Mouse (Mus musculus) CH12.LX (cell line): ENCODE results near the gene Mxra7. TPM values are rescaled to one million over a fixed set of nuclear protein-coding genes. Genes with fewer than 3 reads are reported as not detected.

ENCODE experiments used
- DNase-seq: peaks from one replicate; pipeline ENCODE4 v3.0.0-alpha.2; 2013; ENCODE audit errors: extremely low read depth
- H3K27ac ChIP-seq: 2 replicates; pipeline ENCODE4 v1.5.1; 2012; ENCODE audit warnings: low read depth, mild to moderate bottlenecking, control low read depth, moderate library complexity; ENCODE audit not compliant: insufficient read depth
- H3K27me3 ChIP-seq: replicated peaks from 2 replicates; pipeline ENCODE3; 2012; ENCODE audit warnings: inconsistent platforms
- H3K36me3 ChIP-seq, 2 experiments: replicated peaks in 1 of 2; 2 replicates each; pipeline versions ENCODE3 to v1.6.1; 2012; ENCODE audit warnings: inconsistent platforms in 1 of 2, low read length in 1 of 2, mild to moderate bottlenecking in 1 of 2, mixed read lengths in 1 of 2, moderate library complexity in 1 of 2; ENCODE audit not compliant: control insufficient read depth in 1 of 2, insufficient read depth in 1 of 2
- H3K4me1 ChIP-seq, 2 experiments: 2 replicates each; pipeline ENCODE4 v1.6.1; 2012; ENCODE audit warnings: inconsistent platforms in 1 of 2, moderate library complexity in 1 of 2; ENCODE audit not compliant: insufficient read depth in 2 of 2, control insufficient read depth in 1 of 2
- H3K4me2 ChIP-seq: 2 replicates; pipeline ENCODE4 v1.6.1; 2012; ENCODE audit warnings: low read depth, mild to moderate bottlenecking, control low read depth; ENCODE audit not compliant: poor library complexity, insufficient read depth, severe bottlenecking
- H3K4me3 ChIP-seq, 3 experiments: fragments of 150-350 bp in 1 of 3; sonication (generic) in 1 of 3; replicated peaks in 1 of 3; 2 replicates each; pipeline versions ENCODE3 to v1.5.1; 2011 to 2012; ENCODE audit warnings: low read depth in 2 of 3, low read length in 2 of 3, mild to moderate bottlenecking in 2 of 3, moderate library complexity in 2 of 3, control low read depth in 1 of 3, improper control_type of control experiment in 1 of 3, inconsistent platforms in 1 of 3, mixed read lengths in 1 of 3; ENCODE audit not compliant: poor library complexity in 1 of 3
- H3K79me2 ChIP-seq: replicated peaks from 2 replicates; pipeline ENCODE4 v1.6.1; 2012; ENCODE audit warnings: mild to moderate bottlenecking, moderate library complexity; ENCODE audit not compliant: control insufficient read depth, poor library complexity, insufficient read depth, severe bottlenecking; ENCODE audit errors: extremely low read depth
- H3K9ac ChIP-seq: 2 replicates; pipeline ENCODE4 v1.6.1; 2012; ENCODE audit warnings: low read depth, mild to moderate bottlenecking, control low read depth, moderate library complexity; ENCODE audit not compliant: insufficient read depth
- H3K9me3 ChIP-seq: replicated peaks from 2 replicates; pipeline ENCODE3; 2012; ENCODE audit warnings: low read length, inconsistent platforms, mixed read lengths
- CHD1 ChIP-seq: IDR thresholded peaks from 2 replicates; pipeline ENCODE4 v1.6.1; 2012; ENCODE audit warnings: low read depth, low read length, improper control_type of control experiment, inconsistent platforms
- CHD2 ChIP-seq: IDR thresholded peaks from 2 replicates; pipeline ENCODE4 v1.6.1; 2011; ENCODE audit warnings: low read length, improper control_type of control experiment
- CTCF ChIP-seq, 2 experiments: IDR thresholded peaks in 1 of 2; conservative IDR thresholded peaks in 1 of 2; 2 replicates each; pipeline ENCODE4 v1.5.1; 2011 to 2012; ENCODE audit warnings: low read depth in 2 of 2, low read length in 2 of 2, improper control_type of control experiment in 1 of 2, inconsistent platforms in 1 of 2, mild to moderate bottlenecking in 1 of 2, moderate library complexity in 1 of 2
- E2F4 ChIP-seq: IDR thresholded peaks from 2 replicates; pipeline ENCODE4 v1.6.1; 2011; ENCODE audit warnings: low read depth, low read length, improper control_type of control experiment; ENCODE audit not compliant: insufficient replicate concordance
- ELF1 ChIP-seq: IDR thresholded peaks from 2 replicates; pipeline ENCODE4 v1.6.1; 2014; ENCODE audit warnings: low read depth, mild to moderate bottlenecking, inconsistent platforms, low read length, improper control_type of control experiment
- EP300 ChIP-seq: IDR thresholded peaks from 2 replicates; pipeline ENCODE4 v1.6.1; 2011; ENCODE audit warnings: low read length, improper control_type of control experiment
- JUND ChIP-seq: conservative IDR thresholded peaks from 2 replicates; pipeline ENCODE4 v1.6.1; 2011; ENCODE audit warnings: low read depth, low read length, improper control_type of control experiment
- MAX ChIP-seq: IDR thresholded peaks from 2 replicates; pipeline ENCODE4 v1.6.1; 2011; ENCODE audit warnings: low read length, improper control_type of control experiment
- RAD21 ChIP-seq: IDR thresholded peaks from 2 replicates; pipeline ENCODE4 v1.6.1; 2011; ENCODE audit warnings: low read depth, mild to moderate bottlenecking, low read length, improper control_type of control experiment, moderate library complexity
- SIN3A ChIP-seq: IDR thresholded peaks from 2 replicates; pipeline ENCODE4 v1.6.1; 2012; ENCODE audit warnings: low read length, improper control_type of control experiment, inconsistent platforms
- TBP ChIP-seq: conservative IDR thresholded peaks from 2 replicates; pipeline ENCODE4 v1.6.1; 2011; ENCODE audit warnings: low read depth, low read length, improper control_type of control experiment
- TCF12 ChIP-seq: IDR thresholded peaks from 2 replicates; pipeline ENCODE4 v1.6.1; 2014; ENCODE audit warnings: low read depth, mild to moderate bottlenecking, inconsistent platforms, low read length, improper control_type of control experiment
- USF1 ChIP-seq: IDR thresholded peaks from 2 replicates; pipeline ENCODE4 v1.6.1; 2014; ENCODE audit warnings: low read depth, mild to moderate bottlenecking, inconsistent platforms, low read length, improper control_type of control experiment
- USF2 ChIP-seq: conservative IDR thresholded peaks from 2 replicates; pipeline ENCODE4 v1.6.1; 2011; ENCODE audit warnings: low read depth, low read length, improper control_type of control experiment
- ZC3H11A ChIP-seq: IDR thresholded peaks from 2 replicates; pipeline ENCODE4 v1.6.1; 2012; ENCODE audit warnings: low read depth, mild to moderate bottlenecking, inconsistent platforms, low read length, improper control_type of control experiment
- ZNF384 ChIP-seq: IDR thresholded peaks from 2 replicates; pipeline ENCODE4 v1.6.1; 2012; ENCODE audit warnings: low read depth, low read length, improper control_type of control experiment, inconsistent platforms
- dilution Hi-C: fragments of 300-500 bp; cut with MboI; formaldehyde crosslinking; loops from 2 replicates; pipeline ENCODE4 v1.14.3; 2020; ENCODE audit warnings: low sequenced_read_pairs; ENCODE audit not compliant: extremely low pct_unique_long_range_greater_than_20kb, extremely low pct_ligation_motif_present
- in situ Hi-C: fragments of 300-500 bp; cut with MboI; formaldehyde crosslinking; loops from 3 replicates; pipeline ENCODE4 v1.14.3; 2019; ENCODE audit warnings: low sequenced_read_pairs, low pct_ligation_motif_present, low pct_unique_long_range_greater_than_20kb, mixed read lengths
- polyA plus RNA-seq: library from polyadenylated mRNA; unstranded; fragments of >175 nt; gene quantifications from 2 replicates; pipeline ENCODE4 v1.2.1, GENCODE M21; 2012; ENCODE audit warnings: low read depth; ENCODE audit not compliant: insufficient read length
- total RNA-seq, 2 experiments: library from RNA; depleted of rRNA; stranded (reverse); fragments of 300-350 nt in 1 of 2; fragments of >200 nt in 1 of 2; gene quantifications; 2 replicates each; pipeline ENCODE4 v1.2.3; 2012 to 2014

Gene Mxra7
- total and polyA plus RNA-seq, 3 experiments: not detected

DNA sequence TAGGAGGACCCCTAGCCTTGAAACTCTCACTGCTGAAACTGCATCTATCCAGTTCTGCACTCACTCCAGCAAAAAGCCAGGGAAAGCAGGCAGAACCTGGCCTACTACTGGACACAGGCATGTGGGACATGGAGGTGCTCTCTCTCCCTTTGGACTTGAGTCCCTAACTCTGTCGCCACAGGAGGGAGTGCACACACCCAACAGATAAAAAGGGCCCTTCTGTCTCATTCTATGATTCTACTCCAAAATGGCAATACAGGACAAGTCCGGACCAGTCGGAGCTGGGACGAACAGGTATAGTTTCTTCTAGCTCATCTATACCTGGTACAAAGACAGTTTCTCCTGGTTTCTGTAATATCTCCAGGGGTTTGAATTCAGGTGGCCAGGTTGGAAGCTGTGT is 12.9 kb upstream of the Mxra7 start:
- TF ChIP-seq CHD1 (no peak), SIN3A (no peak), CTCF (conservative IDR thresholded peaks at IDR 0.05 in 1 of 2, IDR thresholded peaks at IDR 0.05 in 1 of 2; ENCODE audit: low read depth in 2 of 2, low read length in 2 of 2) (no peak), ZNF384 (no peak), MAX (no peak), E2F4 (no peak), USF1 (no peak), TCF12 (no peak)
- no peak for DNase-seq
- no peak overlapping the region for H3K4me2 ChIP-seq
- no peak overlapping the region for H3K9ac ChIP-seq
- peaks cover 43% of the 10 kb centered on the region for H3K79me2 ChIP-seq
- in situ Hi-C loops: no loop called here
- no peaks in the 10 kb centered on the region for H3K9me3 ChIP-seq
- peak overlapping the region in 1 of 3 experiments; percentile 10 for H3K4me3 ChIP-seq
- no peak overlapping the region for H3K27ac ChIP-seq
- dilution Hi-C loops: no loop called here
- H3K36me3 ChIP-seq: peaks cover 50 to 62% of the 10 kb centered on the region in 2 experiments
- peaks cover 10 to 50% of the 10 kb centered on the region in 2 experiments; a peak in 3 of 4 replicates for H3K4me1 ChIP-seq
- no peaks in the 10 kb centered on the region for H3K27me3 ChIP-seq

DNA sequence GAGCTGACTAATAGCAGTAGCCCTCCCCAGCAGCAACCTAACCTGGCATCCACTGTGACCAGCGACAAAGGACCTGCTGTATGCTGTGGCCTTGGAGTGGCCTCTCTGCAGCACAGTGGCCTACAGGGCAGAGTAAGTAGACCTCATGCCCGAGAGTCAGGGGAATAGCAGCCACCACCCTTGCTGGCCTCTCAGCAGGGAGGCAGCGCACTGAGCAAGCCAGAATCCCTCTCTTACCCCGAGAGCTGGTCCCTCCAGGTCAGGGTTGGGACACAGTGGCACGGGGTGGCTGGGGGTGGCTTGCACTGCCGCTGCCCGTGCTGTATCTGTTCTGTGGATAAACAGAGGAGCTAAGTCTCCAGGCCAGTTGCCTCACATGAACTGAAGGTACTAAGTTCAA is 11.8 kb upstream of the Mxra7 start:
- H3K9me3 ChIP-seq: no peaks in the 10 kb centered on the region
- no peak overlapping the region for H3K4me3 ChIP-seq
- peaks cover 61 to 70% of the 10 kb centered on the region in 2 experiments for H3K36me3 ChIP-seq
- no peak overlapping the region for H3K9ac ChIP-seq
- in situ Hi-C loops (no loop called here), dilution Hi-C loops (no loop called here)
- H3K4me2 ChIP-seq: no peak overlapping the region
- TF ChIP-seq CHD2: no peak
- peaks cover 10 to 39% of the 10 kb centered on the region in 2 experiments; a peak in 3 of 4 replicates for H3K4me1 ChIP-seq
- peaks cover 34% of the 10 kb centered on the region for H3K79me2 ChIP-seq
- no peaks in the 10 kb centered on the region for H3K27me3 ChIP-seq
- no peak for DNase-seq
- no peak overlapping the region for H3K27ac ChIP-seq

DNA sequence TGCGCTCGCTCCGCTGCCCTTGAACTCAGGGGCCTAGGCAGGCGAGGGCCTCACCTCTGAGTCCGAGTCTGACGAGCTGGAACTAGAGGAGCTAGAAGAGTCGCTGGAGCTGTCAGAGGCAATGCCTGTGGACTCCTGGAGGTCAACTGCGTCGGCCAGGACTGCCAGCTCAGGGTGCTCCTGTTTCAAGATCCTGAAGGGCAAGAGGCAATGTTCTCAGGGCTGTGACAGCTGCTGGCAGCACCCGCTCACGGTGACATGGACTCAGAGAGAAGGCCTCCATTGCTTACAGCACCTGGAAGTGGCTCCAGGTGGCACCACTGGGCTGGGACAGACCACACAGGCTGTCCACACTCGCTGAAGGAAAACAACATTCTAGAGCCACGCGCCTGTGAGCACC is 11.1 kb upstream of the Mxra7 start:
- Histone ChIP-seq H3K4me3 (no peak overlapping the region), H3K9me3 (no peaks in the 10 kb centered on the region), H3K9ac (no peak overlapping the region), H3K4me2 (no peak overlapping the region), H3K27ac (no peak overlapping the region), H3K36me3 (peaks cover 67 to 76% of the 10 kb centered on the region in 2 experiments), H3K79me2 (peaks cover 27% of the 10 kb centered on the region), H3K4me1 (peaks cover 10 to 36% of the 10 kb centered on the region in 2 experiments; a peak in 3 of 4 replicates), H3K27me3 (no peaks in the 10 kb centered on the region)
- no peak for DNase-seq
- in situ Hi-C loops (no loop called here), dilution Hi-C loops (no loop called here)
- TF ChIP-seq JUND: no peak
- no peak for TF ChIP-seq USF2
- TF ChIP-seq EP300: no peak
- TF ChIP-seq ZC3H11A: no peak
- TF ChIP-seq RAD21: no peak; the same call in 1 of the 2 replicates
- TF ChIP-seq TBP: no peak
- TF ChIP-seq ELF1: no peak
- no peak for TF ChIP-seq USF1
- TF ChIP-seq CTCF (conservative IDR thresholded peaks at IDR 0.05 in 1 of 2, IDR thresholded peaks at IDR 0.05 in 1 of 2; ENCODE audit: low read depth in 2 of 2, low read length in 2 of 2): peak in 1 of 2 experiments; percentile 7; a peak in 1 of 4 replicates
